Mouse (Mus musculus) splenic B cell, adult 2 months (primary cell): Measurements from ENCODE around the gene Nsrp1.

Experiments
- DNase-seq: peaks from one replicate; pipeline ENCODE4 v3.0.0-alpha.2; 2011; ENCODE audit warnings: low read depth, low spot score
- H3K27me3 ChIP-seq: 2 replicates; pipeline ENCODE4 v1.6.1; 2012; ENCODE audit warnings: mild to moderate bottlenecking, low read length, moderate library complexity, mixed read lengths; ENCODE audit not compliant: control insufficient read depth, poor library complexity, insufficient read depth, severe bottlenecking
- H3K36me3 ChIP-seq: 2 replicates; pipeline ENCODE4 v1.6.1; 2012; ENCODE audit warnings: mild to moderate bottlenecking, low read length, moderate library complexity, mixed read lengths; ENCODE audit not compliant: control insufficient read depth, poor library complexity, insufficient read depth, severe bottlenecking

Gene Nsrp1

GRCm38 (mm10) chr11:77018046-77018445, 60.2 kb downstream of the Nsrp1 start:
- DNase-seq, result no peak
- Histone ChIP-seq H3K27me3 (no peaks in the 10 kb centered on the region), H3K36me3 (no peaks in the 10 kb centered on the region)

- H3K27me3 ChIP-seq, result no peaks in the 10 kb centered on the region
- DNase-seq, result no peak
- no peaks in the 10 kb centered on the region for H3K36me3 ChIP-seq
Measured at GRCm38 (mm10) chr11:77010762-77011475, 67.3 kb downstream of the Nsrp1 start.

GRCm38 (mm10) chr11:77009069-77010025, 68.9 kb downstream of the Nsrp1 start:
- H3K27me3 ChIP-seq, result no peaks in the 10 kb centered on the region
- DNase-seq, result no peak
- no peaks in the 10 kb centered on the region for H3K36me3 ChIP-seq

GRCm38 (mm10) chr11:77006616-77007015, 71.6 kb downstream of the Nsrp1 start:
- no peaks in the 10 kb centered on the region for H3K36me3 ChIP-seq
- no peak for DNase-seq
- H3K27me3 ChIP-seq, result no peaks in the 10 kb centered on the region

- no peak for DNase-seq
- Histone ChIP-seq H3K27me3 (no peaks in the 10 kb centered on the region), H3K36me3 (no peaks in the 10 kb centered on the region)
Measured at GRCm38 (mm10) chr11:77005881-77006280, 72.4 kb downstream of the Nsrp1 start.

- DNase-seq, result no peak
- 0 out of 2 replicates have a peak, but pooled peaks cover 4% of the 10 kb centered on the region for H3K27me3 ChIP-seq
- H3K36me3 ChIP-seq, result no peaks in the 10 kb centered on the region
Measured at GRCm38 (mm10) chr11:77002361-77002760, 75.9 kb downstream of the Nsrp1 start.

GRCm38 (mm10) chr11:77000741-77001140, 77.5 kb downstream of the Nsrp1 start:
- Histone ChIP-seq H3K27me3 (peaks cover 5% of the 10 kb centered on the region; the same call in 1 of the 2 replicates), H3K36me3 (no peaks in the 10 kb centered on the region)
- DNase-seq, result peak; percentile 17

- Histone ChIP-seq H3K36me3 (no peaks in the 10 kb centered on the region), H3K27me3 (peaks cover 5% of the 10 kb centered on the region; the same call in 1 of the 2 replicates)
- DNase-seq, result no peak
Measured at GRCm38 (mm10) chr11:76998705-76999226, 79.5 kb downstream of the Nsrp1 start.

- Histone ChIP-seq H3K36me3 (no peaks in the 10 kb centered on the region), H3K27me3 (peaks cover 5% of the 10 kb centered on the region; the same call in 1 of the 2 replicates)
- peak; percentile 34 for DNase-seq
Measured at GRCm38 (mm10) chr11:76997916-76998704, 80.1 kb downstream of the Nsrp1 start, which contains the start of gene Slc6a4. TSS of gene Slc6a4 (plus strand) at chr11:76998603.

GRCm38 (mm10) chr11:76997305-76997704, 80.9 kb downstream of the Nsrp1 start:
- Histone ChIP-seq H3K27me3 (peaks cover 5% of the 10 kb centered on the region; the same call in 1 of the 2 replicates), H3K36me3 (no peaks in the 10 kb centered on the region)
- DNase-seq, result peak; percentile 83

GRCm38 (mm10) chr11:76995966-76996672, 82.1 kb downstream of the Nsrp1 start:
- peaks cover 5% of the 10 kb centered on the region; the same call in 1 of the 2 replicates for H3K27me3 ChIP-seq
- no peaks in the 10 kb centered on the region for H3K36me3 ChIP-seq
- DNase-seq, result no peak
